Mouse (Mus musculus) embryonic facial prominence, embryonic 12.5 days (tissue): ENCODE measurements at regions not wholly inside any gene's neighbourhood (a gene's known extent, or its start where the extent isn't known, plus 50 kb on each side); places are given as distances from the start of the nearest gene placed in this dataset.

Experiments
- ATAC-seq: fragments of 200-750 bp; cut with Nextera tagmentation; 2 replicates; pipeline ENCODE4 v1.8.0; 2017; ENCODE audit not compliant: insufficient number of reproducible peaks, insufficient read depth, low FRiP score, low TSS enrichment
- H3K27ac ChIP-seq: fragments of 300-500 bp; sonication (generic); 2 replicates; pipeline ENCODE4 v1.5.1; 2016; ENCODE audit warnings: mild to moderate bottlenecking
- H3K27me3 ChIP-seq: fragments of 300-500 bp; sonication (generic); 2 replicates; pipeline ENCODE4 v1.6.1; 2016; ENCODE audit warnings: mild to moderate bottlenecking, moderate library complexity
- H3K36me3 ChIP-seq: fragments of 300-500 bp; sonication (generic); 2 replicates; pipeline ENCODE4 v1.6.1; 2016; ENCODE audit warnings: mild to moderate bottlenecking
- H3K4me1 ChIP-seq: fragments of 300-500 bp; sonication (generic); 2 replicates; pipeline ENCODE4 v1.6.1; 2016
- H3K4me2 ChIP-seq: fragments of 300-500 bp; sonication (generic); replicated peaks from 2 replicates; pipeline ENCODE4 v1.6.1; 2016; ENCODE audit warnings: mild to moderate bottlenecking, moderate library complexity
- H3K4me3 ChIP-seq: fragments of 300-500 bp; sonication (generic); 2 replicates; pipeline ENCODE4 v1.5.1; 2016; ENCODE audit warnings: mild to moderate bottlenecking
- H3K9ac ChIP-seq: fragments of 300-500 bp; sonication (generic); 2 replicates; pipeline ENCODE4 v1.6.1; 2016; ENCODE audit warnings: mild to moderate bottlenecking, moderate library complexity
- H3K9me3 ChIP-seq: fragments of 300-500 bp; sonication (generic); 2 replicates; pipeline ENCODE4 v1.6.1; 2016; ENCODE audit warnings: mild to moderate bottlenecking, moderate library complexity
- WGBS: fragments of 180-500 bp; shearing (Covaris S2); methylation state at CpG from one replicate; pipeline ENCODE4 v1.1.7; 2016; 5-methylcytosine and 5-hydroxymethylcytosine counted together

DNA sequence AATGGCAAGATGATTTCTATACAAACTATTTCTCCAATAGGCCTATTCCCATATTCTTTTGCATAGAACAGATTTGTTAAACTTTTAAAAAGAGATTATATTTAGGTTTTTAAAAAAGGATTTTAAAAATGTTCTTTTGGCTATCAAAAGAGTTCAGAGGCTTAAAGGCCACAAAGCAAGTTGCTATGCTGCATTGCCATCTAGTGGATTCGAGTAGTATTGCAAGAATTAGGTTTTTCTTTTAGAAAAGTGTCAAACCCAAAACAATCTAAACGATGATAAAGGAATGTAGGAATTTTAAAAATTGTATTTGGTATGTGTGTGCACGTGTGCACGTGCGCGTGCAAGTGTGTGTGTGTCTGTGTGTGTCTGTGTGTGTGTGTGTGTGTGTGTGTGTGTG lies 73.0 kb upstream of the Ifngr1 start:
- 9% methylated on average over 6 of the region's 6 CpGs for WGBS
- no peaks in the 10 kb centered on the region for H3K4me1 ChIP-seq
- H3K4me3 ChIP-seq, result no peak overlapping the region
- no peaks in the 10 kb centered on the region for H3K27me3 ChIP-seq
- H3K4me2 ChIP-seq, result no peak overlapping the region
- H3K9ac ChIP-seq, result no peak overlapping the region
- no peak overlapping the region for H3K27ac ChIP-seq
- no peaks in the 10 kb centered on the region for H3K36me3 ChIP-seq
- ATAC-seq, result no peak
- no peaks in the 10 kb centered on the region for H3K9me3 ChIP-seq

DNA sequence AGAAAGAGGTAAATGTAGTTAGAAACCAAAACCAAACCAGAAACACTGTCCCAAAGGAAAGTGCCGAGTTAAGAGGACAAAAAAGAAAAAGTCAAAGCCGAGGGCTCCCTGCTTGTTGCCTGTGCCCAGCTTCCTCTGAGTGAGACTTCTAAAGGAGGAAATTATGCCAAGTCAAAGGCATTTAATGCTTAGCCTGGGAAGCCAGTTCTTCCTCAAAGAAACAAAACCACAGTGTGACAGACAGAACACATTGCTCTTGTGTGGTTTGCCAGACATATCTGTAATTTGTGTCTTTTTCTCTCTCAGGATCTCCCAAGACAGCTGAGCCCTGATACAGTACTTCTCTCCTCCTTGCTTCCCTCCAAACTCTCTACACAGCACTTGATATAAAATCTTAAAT lies 69.6 kb upstream of the Ifngr1 start:
- no peak for ATAC-seq
- Histone ChIP-seq H3K36me3 (no peaks in the 10 kb centered on the region), H3K4me3 (no peak overlapping the region), H3K9me3 (no peaks in the 10 kb centered on the region), H3K27me3 (no peaks in the 10 kb centered on the region), H3K4me2 (no peak overlapping the region), H3K4me1 (no peaks in the 10 kb centered on the region), H3K27ac (no peak overlapping the region), H3K9ac (no peak overlapping the region)
- 63% methylated on average over 2 of the region's 2 CpGs for whole genome bisulfite sequencing

DNA sequence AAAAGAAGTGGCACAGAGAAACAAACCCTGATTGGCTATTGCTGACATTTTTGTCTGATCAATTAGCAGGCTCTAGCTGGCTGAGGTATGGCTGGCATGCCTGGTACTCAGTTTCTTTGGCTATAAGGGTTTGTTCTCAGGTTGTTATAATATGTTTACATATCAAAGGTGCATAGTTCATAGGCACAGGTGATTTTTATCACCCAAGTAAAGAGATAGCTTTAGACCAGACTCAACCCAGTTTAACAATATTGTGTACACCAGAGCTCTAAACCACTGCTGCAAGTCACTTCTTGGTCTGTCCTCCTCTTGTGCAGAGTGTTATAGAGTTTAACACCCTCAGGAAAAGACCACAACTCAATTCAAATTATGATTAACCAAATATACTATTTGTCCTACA lies 65.8 kb upstream of the Ifngr1 start:
- Histone ChIP-seq H3K9me3 (no peaks in the 10 kb centered on the region), H3K4me3 (no peak overlapping the region), H3K36me3 (no peaks in the 10 kb centered on the region), H3K27me3 (no peaks in the 10 kb centered on the region), H3K4me2 (no peak overlapping the region), H3K4me1 (no peaks in the 10 kb centered on the region), H3K9ac (no peak overlapping the region), H3K27ac (no peak overlapping the region)
- ATAC-seq, result no peak

DNA sequence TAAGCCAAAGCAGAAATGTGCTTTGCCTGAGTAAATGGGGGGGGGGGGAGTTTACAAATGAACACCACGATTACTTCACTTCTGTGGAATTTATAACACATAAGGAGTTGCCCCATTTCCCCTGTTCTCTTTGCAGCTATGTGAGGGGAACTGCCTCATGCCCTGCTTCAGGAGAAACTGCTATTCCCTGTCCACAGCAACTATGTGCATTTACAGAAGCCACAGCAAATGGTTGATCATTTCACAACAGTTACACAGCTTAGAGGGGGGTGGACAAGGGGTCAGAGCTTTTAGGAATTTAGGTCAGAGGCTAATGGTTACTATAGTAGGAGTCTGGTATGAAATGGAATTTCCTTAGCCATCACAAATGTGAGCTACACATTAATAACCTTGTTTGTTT lies 65.4 kb upstream of the Ifngr1 start:
- ATAC-seq, result no peak
- H3K9me3 ChIP-seq, result no peaks in the 10 kb centered on the region
- H3K27ac ChIP-seq, result no peak overlapping the region
- H3K4me2 ChIP-seq, result no peak overlapping the region
- no peaks in the 10 kb centered on the region for H3K36me3 ChIP-seq
- H3K4me1 ChIP-seq, result no peaks in the 10 kb centered on the region
- 54% methylated on average over 1 of the region's 1 CpGs for WGBS
- no peaks in the 10 kb centered on the region for H3K27me3 ChIP-seq
- H3K4me3 ChIP-seq, result no peak overlapping the region
- no peak overlapping the region for H3K9ac ChIP-seq

DNA sequence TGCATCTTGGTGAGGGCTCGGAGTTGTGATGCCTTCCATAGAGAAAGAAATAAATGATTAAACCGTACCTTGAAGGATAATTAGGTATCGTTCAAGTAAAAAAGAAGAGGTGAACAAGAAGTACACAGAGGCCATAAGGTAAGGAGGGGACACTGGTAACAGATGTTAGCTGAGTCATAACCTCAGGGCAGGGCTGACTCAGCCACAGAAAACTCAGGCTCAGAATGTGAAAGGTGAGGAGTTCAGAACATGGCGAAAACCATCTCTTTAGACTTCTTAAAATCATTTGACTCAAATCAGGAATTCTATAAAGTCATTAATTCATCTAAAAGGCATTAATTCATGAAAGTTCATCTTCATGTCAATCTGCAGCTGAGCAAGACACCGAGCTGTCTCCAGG lies 62.1 kb upstream of the Ifngr1 start:
- Histone ChIP-seq H3K27me3 (no peaks in the 10 kb centered on the region), H3K4me3 (no peak overlapping the region), H3K9ac (no peak overlapping the region), H3K36me3 (no peaks in the 10 kb centered on the region), H3K4me2 (no peak overlapping the region), H3K4me1 (no peaks in the 10 kb centered on the region), H3K9me3 (no peaks in the 10 kb centered on the region), H3K27ac (no peak overlapping the region)
- 89% methylated on average over 5 of the region's 5 CpGs for WGBS
- no peak for ATAC-seq

DNA sequence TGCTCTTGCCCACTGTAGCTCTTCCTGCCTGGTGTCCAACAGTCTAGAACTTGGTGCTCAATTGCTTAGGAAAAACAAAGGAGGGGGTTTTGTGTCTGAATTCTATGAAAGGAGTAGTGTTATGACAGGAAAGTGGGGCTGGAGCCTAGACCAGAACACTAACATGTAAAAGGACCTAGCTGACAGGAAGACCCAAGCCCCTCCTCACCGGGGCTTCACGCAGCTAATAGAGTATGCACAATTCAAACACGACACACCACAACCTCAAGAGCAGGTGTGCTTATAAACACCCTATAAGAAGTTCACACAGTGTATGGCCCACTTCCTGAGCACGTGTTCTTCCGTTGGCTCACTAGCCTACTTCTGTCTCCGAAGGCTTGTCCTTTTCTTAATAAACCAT lies 61.7 kb upstream of the Ifngr1 start:
- ATAC-seq, result no peak
- H3K4me3 ChIP-seq, result no peak overlapping the region

DNA sequence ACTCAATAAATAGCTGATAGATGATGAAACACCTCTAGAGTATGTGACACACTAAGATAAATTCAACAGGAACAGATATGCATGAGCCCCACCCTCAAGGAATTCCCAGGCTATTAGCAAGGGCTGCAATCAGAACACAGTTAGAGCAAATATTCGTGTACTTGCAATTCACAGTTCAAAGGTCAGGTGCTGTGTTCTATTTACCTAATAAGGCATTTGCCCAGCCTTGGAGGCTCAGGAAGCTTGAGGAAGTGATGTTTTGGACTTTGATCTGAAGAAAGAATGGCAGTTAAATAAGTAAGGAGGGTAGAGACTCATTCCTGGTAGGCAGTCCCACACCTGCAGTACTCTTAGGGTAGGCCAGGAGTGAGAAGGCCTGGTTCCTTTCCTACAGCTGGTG lies 60.3 kb upstream of the Ifngr1 start:
- Histone ChIP-seq H3K4me3 (no peak overlapping the region), H3K36me3 (no peaks in the 10 kb centered on the region), H3K4me2 (no peak overlapping the region), H3K27me3 (no peaks in the 10 kb centered on the region), H3K4me1 (no peaks in the 10 kb centered on the region), H3K9me3 (no peaks in the 10 kb centered on the region), H3K9ac (no peak overlapping the region), H3K27ac (no peak overlapping the region)
- ATAC-seq, result no peak
- WGBS, result 12% methylated on average over 1 of the region's 1 CpGs

More for the DNA sequence above, 61.7 kb upstream of the Ifngr1 start:
- Histone ChIP-seq H3K27ac (no peak overlapping the region), H3K9ac (no peak overlapping the region), H3K36me3 (no peaks in the 10 kb centered on the region), H3K27me3 (no peaks in the 10 kb centered on the region), H3K9me3 (no peaks in the 10 kb centered on the region), H3K4me2 (no peak overlapping the region), H3K4me1 (no peaks in the 10 kb centered on the region)
- 92% methylated on average over 6 of the region's 6 CpGs for WGBS

DNA sequence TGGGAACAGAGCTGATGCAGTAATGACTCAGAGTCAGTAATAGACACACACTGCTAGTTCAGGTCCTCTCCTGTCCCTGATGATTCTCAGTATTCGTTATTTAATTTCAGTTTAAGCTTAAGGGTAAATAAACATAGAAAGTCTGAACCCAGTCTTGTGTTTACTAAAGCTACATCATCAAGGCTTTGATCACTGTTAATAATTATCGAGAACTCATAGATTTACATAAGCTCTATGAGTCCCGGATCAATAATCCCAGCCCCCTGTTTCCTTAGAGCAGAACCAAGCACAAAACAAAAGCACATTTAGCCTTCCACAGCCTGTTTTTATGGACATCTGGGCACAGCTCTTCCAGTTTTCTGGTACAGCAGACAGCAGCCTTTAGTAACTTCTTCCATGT lies 59.0 kb upstream of the Ifngr1 start:
- WGBS, result 85% methylated on average over 3 of the region's 3 CpGs
- H3K36me3 ChIP-seq, result no peaks in the 10 kb centered on the region
- no peak for ATAC-seq
- H3K9me3 ChIP-seq, result no peaks in the 10 kb centered on the region
- no peak overlapping the region for H3K27ac ChIP-seq
- H3K27me3 ChIP-seq, result no peaks in the 10 kb centered on the region
- H3K9ac ChIP-seq, result no peak overlapping the region
- H3K4me2 ChIP-seq, result no peak overlapping the region
- H3K4me3 ChIP-seq, result no peak overlapping the region
- no peaks in the 10 kb centered on the region for H3K4me1 ChIP-seq

DNA sequence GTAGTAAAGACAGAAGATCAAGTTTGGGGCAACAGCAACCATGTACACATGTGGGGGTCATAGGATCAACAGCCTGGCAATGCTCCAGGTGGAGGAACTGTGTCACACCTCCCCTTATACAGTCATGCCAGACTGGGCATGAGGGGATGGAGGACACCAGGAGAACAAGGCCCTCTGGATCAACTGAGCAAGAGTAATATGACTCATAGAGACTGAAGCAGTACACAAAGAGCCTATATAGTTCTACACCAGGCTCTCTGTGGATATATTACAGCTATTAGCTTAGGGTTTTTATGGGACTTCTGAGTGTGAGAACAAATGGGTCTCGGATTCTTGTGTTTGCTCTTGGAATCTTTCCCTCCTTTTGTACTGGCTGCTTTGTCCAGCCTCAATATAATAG lies 57.9 kb upstream of the Ifngr1 start:
- Histone ChIP-seq H3K27me3 (no peaks in the 10 kb centered on the region), H3K27ac (no peak overlapping the region), H3K4me1 (no peaks in the 10 kb centered on the region), H3K9ac (no peak overlapping the region), H3K9me3 (no peaks in the 10 kb centered on the region), H3K4me3 (no peak overlapping the region), H3K36me3 (no peaks in the 10 kb centered on the region), H3K4me2 (no peak overlapping the region)
- WGBS, result 85% methylated on average over 1 of the region's 1 CpGs
- no peak for ATAC-seq
